Mouse (Mus musculus): ENCODE results near the gene Amz1.

DNA sequence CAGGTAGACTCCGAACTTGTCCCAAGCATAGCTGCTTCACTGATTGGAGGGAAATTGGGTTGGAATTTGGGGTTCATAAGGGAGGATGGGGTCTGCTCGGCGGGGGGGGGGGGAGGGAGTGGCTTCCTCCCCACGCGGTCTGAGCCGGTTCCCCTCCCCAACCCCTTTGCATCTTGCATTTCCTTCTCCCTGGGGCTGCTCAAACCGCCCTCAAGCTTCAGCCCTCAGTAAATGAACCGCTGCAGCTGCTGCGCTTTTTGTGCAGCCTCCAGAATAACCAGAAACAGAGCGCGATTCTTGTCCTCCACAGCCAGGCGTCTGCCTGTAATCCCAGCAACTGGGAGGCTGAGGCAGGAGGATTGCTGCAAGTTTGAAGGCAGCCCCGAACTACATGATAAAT is 12.2 kb downstream of the Amz1 start:
- TF ChIP-seq CTCF (conservative IDR thresholded peaks at IDR 0.05; ENCODE audit: low read length) (no peak), POU5F1 (IDR thresholded peaks at IDR 0.05; ENCODE audit: borderline replicate concordance, low read length) (no peak), NANOG (IDR thresholded peaks at IDR 0.05; ENCODE audit: borderline replicate concordance, low read length) (no peak)

Data from E14TG2a.4 (cell line).